Mouse (Mus musculus) small intestine, adult 2 months (tissue): ENCODE measurements around the gene Mak.

Experiments used
- CTCF ChIP-seq: fragments of 200-500 bp; IDR thresholded peaks from 2 replicates; pipeline ENCODE4 v1.5.1; 2012; ENCODE audit warnings: low read depth, mild to moderate bottlenecking, control low read depth, inconsistent platforms, low read length, moderate library complexity, mixed read lengths; ENCODE audit not compliant: insufficient replicate concordance, insufficient read length; ENCODE audit errors: extremely low read depth
- POLR2A ChIP-seq: fragments of 200-500 bp; IDR thresholded peaks from 2 replicates; pipeline ENCODE4 v1.6.1; 2012; ENCODE audit warnings: low read depth, mild to moderate bottlenecking, control low read depth, inconsistent platforms, low read length, moderate library complexity

DNA sequence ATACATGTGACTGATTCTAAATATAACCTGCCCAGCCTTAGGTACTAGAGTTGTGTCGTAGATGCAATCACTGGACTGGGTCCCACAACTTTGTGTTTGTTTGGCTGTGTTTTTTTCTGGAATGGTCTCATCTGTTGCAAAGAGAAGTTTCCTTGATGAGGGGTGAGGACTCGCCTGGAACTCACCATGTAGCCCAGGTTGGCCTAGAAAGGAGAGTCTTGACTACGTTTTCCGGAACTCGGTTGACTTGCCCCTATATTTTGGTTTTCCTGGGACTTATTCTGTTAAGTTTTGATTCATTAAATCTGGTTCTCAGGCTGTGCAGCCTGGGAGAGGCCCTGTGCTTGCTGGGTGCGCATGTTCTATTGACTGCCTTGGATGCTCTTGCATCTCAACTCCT, 1.2 kb upstream of the Mak start:
- TF ChIP-seq POLR2A (no peak), CTCF (no peak)
